Mouse (Mus musculus) E14TG2a.4 (cell line): ENCODE results near the gene Cnot10.

Source experiments
- CTCF ChIP-seq: conservative IDR thresholded peaks from 2 replicates; pipeline ENCODE4 v1.5.1; 2014; ENCODE audit warnings: low read length
- NANOG ChIP-seq: IDR thresholded peaks from 2 replicates; pipeline ENCODE4 v1.6.1; 2014; ENCODE audit warnings: borderline replicate concordance, low read length, mixed read lengths
- POU5F1 ChIP-seq: IDR thresholded peaks from 2 replicates; pipeline ENCODE4 v1.6.1; 2014; ENCODE audit warnings: low read length, borderline replicate concordance

GRCm38 (mm10) chr9:114585017-114585345, 55.0 kb downstream of the Cnot10 start:
- TF ChIP-seq CTCF = peak; percentile 27
- TF ChIP-seq NANOG = no peak
- TF ChIP-seq POU5F1 = no peak
